8 mouse cellular contexts compared by ENCODE assay signal in genomic region chr16:32165281-32165821, GRCm38 (mm10). TPM values are rescaled to one million over a fixed set of nuclear protein-coding genes. Genes with fewer than 3 reads are reported as not detected.
DNase-seq lines count a peak whose midpoint lies in the region; ATAC-seq and TF ChIP-seq lines count a peak whose summit lies in the region.

Gene Nrros (minus strand): TSS chr16:32165594.

- peak within 1 kb of the TSS; percentile 72 for H3K9ac ChIP-seq in liver, embryonic 12.5 days
- peak within 1 kb of the TSS; percentile 70 for H3K9ac ChIP-seq in stomach, embryonic 16.5 days (ENCODE audit: low read length)

- no peak for TF ChIP-seq CTCF in cortical plate, adult 2 months (IDR thresholded peaks at IDR 0.05; ENCODE audit: extremely low read depth, insufficient read depth, low read length)
- TF ChIP-seq CTCF in kidney, adult 2 months (conservative IDR thresholded peaks at IDR 0.05; ENCODE audit: insufficient read depth, insufficient read length, low read depth, low read length): no peak

- 2% methylated on average over 25 of the region's 25 CpGs for WGBS in kidney, adult 2 months
- WGBS in liver, embryonic 12.5 days (ENCODE audit: insufficient replicate concordance): under 1% methylated on average over 25 of the region's 25 CpGs
- 2% methylated on average over 25 of the region's 25 CpGs for WGBS in stomach, embryonic 16.5 days

- peak within 1 kb of the TSS; percentile 82 for H3K4me2 ChIP-seq in liver, embryonic 12.5 days
- H3K4me2 ChIP-seq in stomach, embryonic 16.5 days (ENCODE audit: low read depth, low read length): peak within 1 kb of the TSS; percentile 68

- H3K27me3 ChIP-seq in kidney, adult 2 months (replicated peaks; ENCODE audit: control insufficient read depth, insufficient read depth, low read length): no peaks in the 10 kb centered on the region
- H3K27me3 ChIP-seq in liver, embryonic 12.5 days (replicated peaks): no peaks in the 10 kb centered on the region
- H3K27me3 ChIP-seq in stomach, embryonic 16.5 days (ENCODE audit: control insufficient read depth, insufficient read depth, low read length): no peaks in the 10 kb centered on the region

- no peaks in the 10 kb centered on the region for H3K4me1 ChIP-seq in cortical plate, adult 2 months (ENCODE audit: control insufficient read depth, insufficient read depth, low read length)
- peaks cover 5% of the 10 kb centered on the region; the same call in 1 of the 2 replicates for H3K4me1 ChIP-seq in kidney, adult 2 months (ENCODE audit: control insufficient read depth, insufficient read depth, low read length)
- H3K4me1 ChIP-seq in liver, embryonic 12.5 days: peaks cover 44% of the 10 kb centered on the region
- peaks cover 5% of the 10 kb centered on the region for H3K4me1 ChIP-seq in stomach, embryonic 16.5 days (ENCODE audit: control insufficient read depth, insufficient read depth, low read length)

- no peaks in the 10 kb centered on the region for H3K9me3 ChIP-seq in liver, embryonic 12.5 days (replicated peaks)
- H3K9me3 ChIP-seq in stomach, embryonic 16.5 days (replicated peaks; ENCODE audit: control insufficient read depth, low read length): no peaks in the 10 kb centered on the region

- TF ChIP-seq POLR2A in cortical plate, adult 2 months (IDR thresholded peaks at IDR 0.05; ENCODE audit: extremely low read depth, insufficient read depth, low read length): peak; percentile 56; the same call in 1 of the 2 replicates
- no peak for TF ChIP-seq POLR2A in kidney, adult 2 months (IDR thresholded peaks at IDR 0.05; ENCODE audit: low read depth, low read length)

- DNase-seq in ovary, postnatal 36 days (ENCODE audit: low spot score): peak; percentile 40
- DNase-seq in ovary, postnatal 10 days (ENCODE audit: low spot score): no peak
- DNase-seq in heart, adult 18-20 months: peak; percentile 62 to 87
- DNase-seq in kidney, adult 2 months: peak; percentile 68

- 0 out of 2 replicates have a peak within 1 kb of the TSS, but pooled peaks have one; percentile 20 for H3K27ac ChIP-seq in cortical plate, adult 2 months (ENCODE audit: insufficient read depth, low read length)
- H3K27ac ChIP-seq in kidney, adult 2 months (ENCODE audit: insufficient read depth, low read depth, low read length): peak within 1 kb of the TSS; percentile 56
- H3K27ac ChIP-seq in liver, embryonic 12.5 days: peak within 1 kb of the TSS; percentile 62
- H3K27ac ChIP-seq in stomach, embryonic 16.5 days (ENCODE audit: low read length): peak within 1 kb of the TSS; percentile 3

- ATAC-seq in liver, embryonic 12.5 days: peak; percentile 76
- ATAC-seq in monocyte, adult 5-6 weeks (replicated peaks; ENCODE audit: insufficient number of reproducible peaks, low FRiP score, low TSS enrichment, poor library complexity, severe bottlenecking): peak; percentile 72
- peak; percentile 56; the same call in 1 of the 2 replicates for ATAC-seq in stomach, embryonic 16.5 days (ENCODE audit: insufficient read depth, low FRiP score)

- H3K36me3 ChIP-seq in kidney, adult 2 months (ENCODE audit: control insufficient read depth, insufficient read depth, low read length): no peaks in the 10 kb centered on the region
- H3K36me3 ChIP-seq in liver, embryonic 12.5 days: peaks cover 11% of the 10 kb centered on the region
- no peaks in the 10 kb centered on the region for H3K36me3 ChIP-seq in stomach, embryonic 16.5 days (ENCODE audit: control insufficient read depth, insufficient read depth, low read length)

- peak within 1 kb of the TSS; percentile 45 for H3K4me3 ChIP-seq in cortical plate, adult 2 months (ENCODE audit: insufficient read depth, low read length)
- H3K4me3 ChIP-seq in kidney, adult 2 months (ENCODE audit: insufficient read depth, low read depth, low read length): peak within 1 kb of the TSS; percentile 53
- H3K4me3 ChIP-seq in liver, embryonic 12.5 days: peak within 1 kb of the TSS; percentile 59
- peak within 1 kb of the TSS; percentile 46 for H3K4me3 ChIP-seq in stomach, embryonic 16.5 days (replicated peaks; ENCODE audit: low read length)

RNA-seq across cellular contexts. Expression of gene Nrros, which starts in this region (rescaled TPM):
- polyA plus RNA-seq in cortical plate, adult 2 months (2012; rRNA removed): 5.6 and 6.5 TPM in 2 replicates
- total RNA-seq in heart, adult 18-20 months (2021): 1 to 10 TPM; 3.6 to 4.9 TPM
- polyA plus RNA-seq in kidney, adult 2 months (2012; rRNA removed): 7.9 and 11.6 TPM in 2 replicates
- 26.5 and 29.9 TPM in 2 replicates for polyA plus RNA-seq in liver, embryonic 12.5 days (2016; fragmentation: Nextera tagmentation; extraction: Ambion mirVana)
- total RNA-seq in monocyte, adult 5-6 weeks (2017): 151 to 182 TPM (median 158 TPM) in 3 replicates
- polyA plus RNA-seq in stomach, embryonic 16.5 days (2015; fragmentation: Nextera tagmentation; extraction: Ambion mirVana): 17.6 and 21.9 TPM in 2 replicates

Comparison
In these comparisons a context has a peak if more than half of its experiments do, and no peak if none do; other contexts are left out.
1. RNA of gene Nrros (total RNA-seq): 151 to 182 TPM in monocyte, adult 5-6 weeks; 3.6 to 4.9 TPM in heart, adult 18-20 months; every median in the first group is over 10 times any median in the second.
2. H3K27ac ChIP-seq: peak in every context shown above with its lines; median percentile 62 in liver, embryonic 12.5 days; 56 in kidney, adult 2 months; 20 in cortical plate, adult 2 months; 3 in stomach, embryonic 16.5 days.
3. Peak in every context shown above with its lines, with median percentiles within 50 percentile points of each other: H3K4me3 ChIP-seq and ATAC-seq.